Mouse (Mus musculus) ES-Bruce4 (cell line): Measurements from ENCODE around the gene Poglut1.

Source experiments
- CTCF ChIP-seq: IDR thresholded peaks from one replicate; pipeline ENCODE4 v1.8.1; 2011; ENCODE audit warnings: low read depth, low read length
- EP300 ChIP-seq: IDR thresholded peaks from 2 replicates; pipeline ENCODE4 v1.6.1; 2011; ENCODE audit warnings: low read depth, low read length; ENCODE audit not compliant: insufficient read depth
- POLR2A ChIP-seq: IDR thresholded peaks from one replicate; pipeline ENCODE4 v1.8.1; 2011; ENCODE audit warnings: low read length; ENCODE audit not compliant: insufficient read depth

DNA sequence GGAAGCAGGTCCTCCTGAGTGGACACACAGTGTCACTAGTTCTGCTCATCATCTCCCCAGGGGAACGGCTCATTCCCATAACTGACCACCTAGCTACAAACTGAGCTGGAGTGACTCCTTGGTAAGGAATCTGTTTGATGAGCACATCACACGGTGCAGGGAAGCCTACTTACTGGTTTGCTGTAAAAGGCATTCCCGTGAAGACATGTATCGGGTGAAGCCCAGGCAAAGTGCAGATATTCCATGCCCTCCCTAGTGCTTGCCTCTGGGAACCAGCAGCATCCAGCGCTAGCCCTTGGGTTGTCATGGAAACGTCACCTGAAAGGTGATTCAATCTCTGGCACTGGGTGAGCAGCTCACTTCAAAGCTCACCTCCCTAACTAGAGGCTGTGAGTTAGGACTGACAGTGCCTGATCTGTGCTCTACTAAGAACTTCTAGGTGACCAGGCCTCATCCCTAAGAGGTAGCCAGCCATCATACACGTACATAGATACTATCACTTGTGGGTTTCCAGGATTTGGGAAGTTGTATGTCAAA, 53.4 kb downstream of the Poglut1 start:
- TF ChIP-seq POLR2A, result no peak
- no peak for TF ChIP-seq EP300
- TF ChIP-seq CTCF, result no peak
